Mouse (Mus musculus) heart, embryonic 13.5 days (tissue): ENCODE measurements around the gene Entpd3. TPM values are rescaled to one million over a fixed set of nuclear protein-coding genes. Genes with fewer than 3 reads are reported as not detected.
A peak's percentile ranks its signal among the peaks of the same experiment; 100 is the strongest.

Source experiments
- ATAC-seq: fragments of 200-750 bp; cut with Nextera tagmentation; 2 replicates; pipeline ENCODE4 v1.8.0; 2017; ENCODE audit warnings: moderate TSS enrichment; ENCODE audit not compliant: insufficient number of reproducible peaks, low FRiP score, low TSS enrichment; ENCODE audit errors: extremely low read depth
- H3K27ac ChIP-seq: fragments of 300-500 bp; sonication (generic); replicated peaks from 2 replicates; pipeline ENCODE4 v1.5.1; 2015; ENCODE audit warnings: moderate library complexity, mild to moderate bottlenecking, inconsistent platforms
- H3K27me3 ChIP-seq: fragments of 300-500 bp; sonication (generic); replicated peaks from 2 replicates; pipeline ENCODE4 v1.6.1; 2015; ENCODE audit warnings: mild to moderate bottlenecking, inconsistent platforms
- H3K36me3 ChIP-seq: fragments of 300-500 bp; sonication (generic); 2 replicates; pipeline ENCODE4 v1.6.1; 2015; ENCODE audit warnings: mild to moderate bottlenecking, inconsistent platforms
- H3K4me1 ChIP-seq: fragments of 300-500 bp; sonication (generic); 2 replicates; pipeline ENCODE4 v1.6.1; 2015; ENCODE audit warnings: inconsistent platforms
- H3K4me2 ChIP-seq: fragments of 300-500 bp; sonication (generic); 2 replicates; pipeline ENCODE4 v1.6.1; 2015; ENCODE audit warnings: inconsistent platforms, mild to moderate bottlenecking, moderate library complexity
- H3K4me3 ChIP-seq: fragments of 300-500 bp; sonication (generic); 2 replicates; pipeline ENCODE4 v1.5.1; 2015; ENCODE audit warnings: moderate library complexity, mild to moderate bottlenecking, inconsistent platforms
- H3K9ac ChIP-seq: fragments of 300-500 bp; sonication (generic); 2 replicates; pipeline ENCODE4 v1.6.1; 2015; ENCODE audit warnings: inconsistent platforms, mild to moderate bottlenecking, moderate library complexity
- H3K9me3 ChIP-seq: fragments of 300-500 bp; sonication (generic); 2 replicates; pipeline ENCODE4 v1.6.1; 2016; ENCODE audit warnings: inconsistent platforms
- WGBS: fragments of 180-500 bp; shearing (Covaris S2); methylation state at CpG from one replicate; pipeline ENCODE4 v1.1.7; 2015; ENCODE audit warnings: mixed read lengths; 5-methylcytosine and 5-hydroxymethylcytosine counted together
- polyA plus RNA-seq: library from polyadenylated mRNA; unstranded; fragments of >200 nt; fragmentation: Nextera tagmentation; extraction: Ambion mirVana; gene quantifications from 2 replicates; pipeline ENCODE4 v1.2.1, GENCODE M21; 2015

Gene Entpd3
- polyA plus RNA-seq, 1 experiment from 2014 or later: 0.40 TPM

GRCm38 (mm10) chr9:120570741-120571592 lies 31.3 kb downstream of the Entpd3 start, which contains the start of gene Rpl14:
Gene Rpl14 (plus strand): TSS chr9:120571444.
- H3K4me2 ChIP-seq: peak within 1 kb of the TSS; percentile 96
- peak; percentile 93 for ATAC-seq
- H3K9me3 ChIP-seq: no peaks in the 10 kb centered on the region
- H3K9ac ChIP-seq: peak within 1 kb of the TSS; percentile 98
- WGBS: 3% methylated on average over 41 of the region's 43 CpGs
- peaks cover 38% of the 10 kb centered on the region for H3K36me3 ChIP-seq
- peaks cover 22% of the 10 kb centered on the region for H3K4me1 ChIP-seq
- peak within 1 kb of the TSS; percentile 82 for H3K27ac ChIP-seq
- H3K4me3 ChIP-seq: peak within 1 kb of the TSS; percentile 92
- H3K27me3 ChIP-seq: no peaks in the 10 kb centered on the region

- H3K9me3 ChIP-seq: no peaks in the 10 kb centered on the region
- ATAC-seq: no peak
- peak overlapping the region; percentile 82 for H3K27ac ChIP-seq
- peak overlapping the region; percentile 98 for H3K9ac ChIP-seq
- under 1% methylated on average over 53 of the region's 53 CpGs for WGBS
- peak overlapping the region; percentile 92 for H3K4me3 ChIP-seq
- H3K27me3 ChIP-seq: no peaks in the 10 kb centered on the region
- peaks cover 44% of the 10 kb centered on the region for H3K36me3 ChIP-seq
- peak overlapping the region; percentile 96 for H3K4me2 ChIP-seq
- peaks cover 29% of the 10 kb centered on the region for H3K4me1 ChIP-seq
These were observed 32.2 kb downstream of the Entpd3 start for GRCm38 (mm10) chr9:120571593-120572385.

- Histone ChIP-seq H3K9me3 (no peaks in the 10 kb centered on the region), H3K9ac (no peak overlapping the region), H3K36me3 (peaks cover 44% of the 10 kb centered on the region), H3K4me2 (peak overlapping the region; percentile 87), H3K27me3 (no peaks in the 10 kb centered on the region), H3K27ac (peak overlapping the region; percentile 28), H3K4me1 (peaks cover 31% of the 10 kb centered on the region), H3K4me3 (no peak overlapping the region)
- no peak for ATAC-seq
- 57% methylated on average over 6 of the region's 6 CpGs for WGBS
These were observed 36.4 kb downstream of the Entpd3 start for GRCm38 (mm10) chr9:120575748-120576661.

GRCm38 (mm10) chr9:120576662-120577013 lies 37.0 kb downstream of the Entpd3 start:
- Histone ChIP-seq H3K9me3 (no peaks in the 10 kb centered on the region), H3K4me2 (peak overlapping the region; percentile 87), H3K27me3 (no peaks in the 10 kb centered on the region), H3K4me1 (peaks cover 31% of the 10 kb centered on the region), H3K36me3 (peaks cover 44% of the 10 kb centered on the region), H3K27ac (peak overlapping the region; percentile 28; the same call in 1 of the 2 replicates), H3K4me3 (peak overlapping the region; percentile 75), H3K9ac (peak overlapping the region; percentile 20; the same call in 1 of the 2 replicates)
- 4% methylated on average over 4 of the region's 4 CpGs for WGBS
- ATAC-seq: no peak

- peak overlapping the region; percentile 75 for H3K4me3 ChIP-seq
- H3K9me3 ChIP-seq: no peaks in the 10 kb centered on the region
- peak overlapping the region; percentile 63 for H3K27ac ChIP-seq
- peaks cover 34% of the 10 kb centered on the region for H3K4me1 ChIP-seq
- peak overlapping the region; percentile 87 for H3K4me2 ChIP-seq
- no peaks in the 10 kb centered on the region for H3K27me3 ChIP-seq
- ATAC-seq: peak; percentile 87
- peak overlapping the region; percentile 92 for H3K9ac ChIP-seq
- H3K36me3 ChIP-seq: peaks cover 43% of the 10 kb centered on the region
- WGBS: under 1% methylated on average over 43 of the region's 43 CpGs
These were observed 37.6 kb downstream of the Entpd3 start for GRCm38 (mm10) chr9:120577133-120577651.

- peak overlapping the region; percentile 92 for H3K9ac ChIP-seq
- peak overlapping the region; percentile 75 for H3K4me3 ChIP-seq
- peak overlapping the region; percentile 63 for H3K27ac ChIP-seq
- WGBS: 46% methylated on average over 12 of the region's 12 CpGs
- ATAC-seq: no peak
- no peaks in the 10 kb centered on the region for H3K27me3 ChIP-seq
- no peaks in the 10 kb centered on the region for H3K9me3 ChIP-seq
- peaks cover 31% of the 10 kb centered on the region for H3K4me1 ChIP-seq
- peak overlapping the region; percentile 87 for H3K4me2 ChIP-seq
- H3K36me3 ChIP-seq: peaks cover 36% of the 10 kb centered on the region
These were observed 38.2 kb downstream of the Entpd3 start for GRCm38 (mm10) chr9:120577706-120578405.

- Histone ChIP-seq H3K27me3 (no peaks in the 10 kb centered on the region), H3K4me3 (no peak overlapping the region), H3K4me1 (peaks cover 31% of the 10 kb centered on the region), H3K36me3 (peaks cover 28% of the 10 kb centered on the region), H3K9me3 (no peaks in the 10 kb centered on the region), H3K4me2 (no peak overlapping the region), H3K9ac (no peak overlapping the region), H3K27ac (no peak overlapping the region)
- WGBS: 54% methylated on average over 6 of the region's 6 CpGs
- no peak for ATAC-seq
These were observed 39.1 kb downstream of the Entpd3 start for GRCm38 (mm10) chr9:120578701-120579100.

- 76% methylated on average over 7 of the region's 7 CpGs for WGBS
- no peak for ATAC-seq
- Histone ChIP-seq H3K9ac (no peak overlapping the region), H3K4me1 (peaks cover 31% of the 10 kb centered on the region), H3K9me3 (no peaks in the 10 kb centered on the region), H3K27ac (no peak overlapping the region), H3K36me3 (peaks cover 17% of the 10 kb centered on the region), H3K27me3 (no peaks in the 10 kb centered on the region), H3K4me3 (no peak overlapping the region), H3K4me2 (no peak overlapping the region)
These were observed 40.2 kb downstream of the Entpd3 start for GRCm38 (mm10) chr9:120579808-120580207.

GRCm38 (mm10) chr9:120581941-120582618 lies 42.5 kb downstream of the Entpd3 start:
- H3K9me3 ChIP-seq: no peaks in the 10 kb centered on the region
- WGBS: 11% methylated on average over 21 of the region's 21 CpGs
- ATAC-seq: 0 out of 2 replicates have a peak, but pooled peaks have one; percentile 51
- H3K9ac ChIP-seq: peak overlapping the region; percentile 82
- H3K4me2 ChIP-seq: peak overlapping the region; percentile 93
- no peaks in the 10 kb centered on the region for H3K36me3 ChIP-seq
- peaks cover 24% of the 10 kb centered on the region for H3K4me1 ChIP-seq
- H3K4me3 ChIP-seq: peak overlapping the region; percentile 56
- H3K27ac ChIP-seq: peak overlapping the region; percentile 75
- no peaks in the 10 kb centered on the region for H3K27me3 ChIP-seq
